Mouse (Mus musculus) right cerebral cortex, postnatal 14 days (tissue): Measurements from ENCODE around the gene Lims1.

Source experiments
- DNase-seq: peaks from one replicate; pipeline ENCODE4 v3.0.0; 2022

Lims1 gene

DNA sequence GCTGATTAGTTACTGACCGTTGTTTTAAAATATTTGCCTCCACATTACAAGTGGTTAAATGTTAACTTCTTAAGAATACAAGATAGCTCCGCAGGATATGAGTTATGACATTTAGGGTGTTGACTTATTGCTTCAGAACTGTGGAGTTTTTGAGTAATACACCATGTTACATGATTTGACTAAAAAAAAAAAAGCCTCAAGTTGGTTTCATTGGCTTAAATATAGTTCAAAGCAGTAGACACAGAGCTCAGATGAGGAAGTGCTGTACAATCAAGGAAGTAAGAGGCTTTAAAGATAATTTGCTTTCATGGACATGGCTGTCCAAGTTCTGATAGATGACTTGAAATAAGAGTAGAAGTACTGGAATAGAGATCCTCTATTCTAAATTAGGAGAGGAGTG lies 28.4 kb downstream of the Lims1 start:
- no peak for DNase-seq

DNA sequence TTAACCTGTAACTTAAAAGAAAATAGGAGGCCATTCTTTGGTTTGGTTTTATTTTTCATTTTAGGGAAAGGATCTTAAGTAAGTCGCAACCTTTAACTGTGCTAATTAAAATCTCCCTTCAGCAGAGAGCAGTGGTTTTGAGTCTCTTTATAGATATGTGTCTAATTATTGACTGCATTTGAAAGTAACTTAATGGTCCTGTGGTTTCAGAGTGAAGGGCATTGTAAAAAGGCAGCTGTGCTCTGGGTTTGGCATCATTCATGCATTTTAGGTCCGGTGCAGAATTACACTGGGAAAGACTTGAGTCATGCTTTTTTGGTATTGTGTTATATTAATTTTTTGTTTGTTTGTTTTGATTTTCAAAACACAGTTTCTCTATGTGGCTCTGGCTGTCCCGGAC lies 29.1 kb downstream of the Lims1 start:
- no peak for DNase-seq

DNA sequence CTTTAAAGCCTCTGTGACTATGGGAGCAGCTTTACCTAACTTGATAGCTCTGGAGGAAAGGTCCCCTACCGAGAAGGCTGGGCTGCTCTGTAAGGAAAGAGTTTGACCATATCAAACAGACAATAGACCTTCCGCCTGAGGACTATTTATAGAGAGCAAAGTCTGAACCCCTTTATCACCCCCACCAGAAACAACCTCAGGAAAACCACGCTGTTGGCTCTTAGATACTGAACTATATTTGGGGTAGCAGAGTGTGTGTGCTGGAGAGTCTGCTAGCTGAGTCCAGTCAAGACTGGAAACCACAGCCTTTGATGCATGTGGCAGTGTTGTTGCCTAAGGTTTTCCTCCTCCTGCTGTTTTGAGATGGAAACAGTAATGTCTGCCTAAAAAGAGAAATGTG lies 31.3 kb downstream of the Lims1 start:
- DNase-seq: no peak

DNA sequence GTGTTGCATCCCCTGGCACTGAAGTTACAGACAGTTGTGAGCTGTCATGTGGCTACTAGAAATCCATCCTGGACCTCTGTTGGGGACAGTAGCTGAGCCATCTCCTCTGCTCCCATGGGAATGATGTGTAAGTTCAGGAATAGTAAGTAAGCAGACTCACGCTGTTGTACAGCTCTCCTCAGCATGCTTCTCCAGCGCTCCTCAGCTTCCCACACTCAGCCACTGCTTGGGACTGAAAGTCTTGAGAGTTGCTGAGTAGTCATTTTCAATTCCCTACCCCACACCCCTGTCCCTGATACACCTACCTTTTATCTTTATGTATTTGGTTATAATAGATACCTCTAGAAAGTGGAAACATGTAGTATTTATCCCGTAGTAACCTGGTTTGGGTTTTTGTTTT lies 33.2 kb downstream of the Lims1 start:
- DNase-seq: no peak

DNA sequence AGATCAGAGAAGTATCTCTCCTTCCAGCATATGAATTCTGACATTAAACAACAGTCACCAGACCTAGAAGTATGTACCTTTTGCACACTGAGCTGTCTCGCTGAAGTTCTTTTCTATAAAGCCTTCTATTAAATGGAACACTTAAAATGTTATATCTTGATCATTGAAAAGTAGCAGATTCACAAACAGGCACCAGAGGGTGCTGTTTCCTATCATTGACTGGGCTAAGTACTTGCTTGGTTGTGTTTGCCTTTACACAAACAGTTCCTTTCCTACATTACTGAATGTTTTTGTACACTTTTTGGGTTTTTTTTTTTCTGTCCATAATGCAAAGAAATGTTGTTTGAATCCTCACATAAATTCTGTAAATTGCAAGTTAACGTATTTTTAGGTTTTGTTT lies 35.9 kb downstream of the Lims1 start:
- peak; percentile 19 for DNase-seq

DNA sequence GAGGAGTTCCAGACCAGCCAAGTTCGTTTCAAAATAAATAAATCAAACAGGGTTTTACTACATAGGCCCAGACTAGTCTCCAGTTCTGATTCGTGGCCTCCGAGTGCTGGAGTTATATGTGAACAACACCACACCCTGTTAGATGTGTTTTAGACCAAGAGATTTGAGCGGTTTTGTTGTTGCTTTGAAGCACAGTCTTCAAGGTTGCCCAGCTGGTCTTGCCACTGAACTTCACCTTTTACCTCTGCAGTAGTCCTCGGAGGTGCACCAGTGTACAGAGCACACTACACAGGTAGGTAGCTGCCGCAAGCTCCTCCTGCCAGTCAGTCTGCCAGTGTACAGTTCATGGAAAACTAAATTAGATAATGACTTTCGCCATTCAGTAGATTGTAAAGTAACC lies 36.7 kb downstream of the Lims1 start:
- DNase-seq: no peak

DNA sequence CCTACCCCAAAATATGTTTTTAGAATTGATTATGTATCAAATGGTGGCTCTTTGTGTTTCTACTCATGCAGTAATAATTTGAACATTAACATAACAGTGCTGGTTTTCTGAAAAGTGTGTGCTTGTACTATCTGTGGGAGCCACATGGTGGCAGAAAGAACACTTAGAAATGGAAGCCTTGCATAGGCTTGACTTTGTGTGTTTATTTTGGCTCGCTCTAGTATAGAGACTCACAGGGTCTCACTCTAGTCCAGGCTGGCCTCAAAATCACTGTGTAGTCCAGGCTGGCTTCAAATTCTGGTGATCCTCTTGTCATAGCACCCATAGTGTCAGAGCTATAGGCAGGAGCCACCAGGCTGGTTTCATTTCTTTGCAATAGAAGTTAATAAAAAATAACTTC lies 39.5 kb downstream of the Lims1 start:
- no peak for DNase-seq

DNA sequence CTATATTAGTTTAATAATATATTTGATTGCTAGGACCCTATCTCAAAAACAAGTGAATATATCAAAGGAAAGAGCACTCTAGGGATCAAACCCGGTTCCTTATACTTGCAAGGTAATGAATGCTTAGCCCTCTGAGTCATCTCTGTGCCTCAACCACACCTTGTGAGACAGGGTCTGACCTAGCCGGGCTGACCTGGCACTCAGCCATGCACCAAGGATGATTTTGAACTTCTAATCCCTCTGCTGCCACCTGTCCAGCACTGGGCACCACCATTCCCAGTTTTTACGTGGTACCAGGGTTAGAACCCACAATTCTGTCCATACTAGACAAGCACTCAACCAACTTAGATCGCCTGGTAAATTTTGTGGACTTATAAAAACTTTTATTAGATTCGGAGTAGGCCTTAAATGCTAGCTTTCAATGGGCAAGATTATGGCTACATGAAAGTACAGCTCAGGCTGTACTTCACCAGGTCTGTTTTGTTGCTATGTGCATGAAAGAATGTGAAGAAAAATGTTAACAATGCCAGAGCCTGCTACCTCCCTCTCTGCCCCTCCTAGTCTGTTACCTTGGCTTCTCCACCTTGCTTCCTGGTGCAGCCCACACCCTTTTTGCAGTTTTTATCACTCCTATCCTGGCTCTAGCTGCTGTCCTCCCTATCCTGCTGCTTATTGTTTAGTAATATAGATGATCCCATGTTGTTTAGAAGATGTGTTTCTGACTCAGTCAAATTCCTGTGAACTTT lies 41.7 kb downstream of the Lims1 start:
- no peak for DNase-seq

DNA sequence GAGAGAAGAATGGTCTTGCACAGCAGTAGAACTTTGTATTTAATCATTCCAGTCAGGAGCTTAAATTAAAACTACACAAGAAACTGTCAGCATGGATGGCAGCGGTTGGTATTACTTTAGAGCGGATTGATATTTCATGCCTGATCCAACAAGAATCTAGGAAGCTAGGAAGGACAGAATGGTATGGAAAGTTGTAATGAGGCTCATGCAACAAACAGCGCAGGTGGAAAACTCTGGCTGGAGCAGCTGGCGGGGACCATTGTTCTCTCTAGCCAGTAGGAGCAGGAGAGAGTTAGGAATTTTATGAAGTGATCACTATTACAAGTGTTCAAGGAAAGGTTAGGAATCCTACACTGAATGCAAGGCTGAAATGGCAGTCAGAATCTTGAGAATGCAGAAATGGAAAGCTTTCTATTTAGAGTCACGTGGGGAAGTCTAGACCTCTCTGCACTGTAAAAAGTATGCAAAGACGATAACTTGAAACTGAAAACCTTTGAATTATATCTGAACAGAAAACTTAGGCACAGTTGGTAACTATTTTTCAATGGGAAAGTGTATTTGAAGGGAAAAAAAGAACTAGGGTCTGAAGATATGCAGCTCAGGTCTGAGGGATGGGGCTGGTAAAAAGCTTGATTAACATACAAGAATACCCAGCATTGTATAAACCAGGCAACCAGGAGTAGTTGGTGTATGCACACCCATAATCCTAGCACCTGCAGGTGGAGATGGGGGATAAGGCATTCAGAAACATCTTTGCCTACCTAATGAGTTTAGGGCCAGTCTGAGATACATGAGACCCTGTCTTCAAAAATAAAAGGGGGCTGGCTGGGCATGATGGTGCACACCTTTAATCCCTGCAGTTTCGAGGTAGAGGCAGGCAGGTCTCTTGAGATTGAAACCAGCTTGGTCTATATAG lies 45.8 kb downstream of the Lims1 start:
- DNase-seq: no peak

DNA sequence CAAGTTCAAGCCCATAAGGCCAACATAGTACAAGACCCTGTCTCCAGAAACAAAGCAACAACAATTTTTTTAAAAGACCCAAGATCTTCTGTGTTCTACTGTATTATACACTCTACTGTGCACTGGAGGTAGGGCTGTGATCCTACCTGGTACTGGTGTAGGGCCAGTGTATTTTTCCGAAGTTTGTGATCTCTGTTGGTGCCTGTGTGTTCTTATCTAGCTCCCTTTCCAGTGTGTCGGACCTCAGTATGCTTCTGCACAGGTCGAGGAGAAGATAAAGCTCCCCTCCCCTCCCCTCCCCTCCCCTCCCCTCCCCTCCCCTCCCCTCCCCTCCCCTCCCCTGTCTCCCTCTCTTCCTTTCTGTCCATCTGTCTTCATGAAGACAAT lies 46.4 kb downstream of the Lims1 start:
- no peak for DNase-seq

DNA sequence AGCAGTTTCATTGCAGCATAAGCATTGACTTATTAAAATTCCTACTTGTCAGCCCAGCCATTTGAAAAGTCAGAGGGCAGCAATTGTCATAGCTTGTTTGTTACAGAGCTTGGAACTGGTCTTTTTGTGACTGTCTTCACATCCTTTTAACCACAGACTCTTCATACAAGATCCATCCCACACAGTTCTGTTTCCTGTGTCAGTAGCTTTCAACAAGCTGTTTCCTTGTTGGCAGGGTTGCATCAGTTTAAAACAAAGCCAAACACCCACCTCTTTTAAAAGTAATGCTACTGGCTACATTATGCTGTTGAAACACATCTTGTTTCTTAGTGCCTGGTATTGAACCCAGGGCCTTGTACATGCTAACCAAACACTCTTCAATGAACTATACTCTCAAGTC lies 46.9 kb downstream of the Lims1 start:
- DNase-seq: no peak

DNA sequence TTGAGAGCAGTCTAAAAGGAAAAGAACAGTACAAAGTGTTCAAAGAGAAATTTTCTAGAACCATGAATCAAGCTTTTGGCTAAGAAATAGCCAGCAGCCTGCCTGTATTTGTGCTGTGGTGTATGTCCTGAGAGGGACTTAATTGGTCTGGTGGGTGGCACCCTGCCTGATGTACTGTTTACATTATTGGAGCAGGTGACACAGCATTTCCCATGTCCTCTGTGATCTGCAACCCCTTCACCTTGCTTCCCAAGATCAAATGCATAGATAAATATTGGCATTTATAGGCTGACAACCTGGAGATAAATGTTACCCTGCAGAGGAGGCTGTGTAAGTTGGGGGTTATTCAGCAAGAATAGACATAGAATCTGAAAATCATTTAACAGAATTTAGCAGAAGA lies 47.3 kb downstream of the Lims1 start:
- DNase-seq: no peak

DNA sequence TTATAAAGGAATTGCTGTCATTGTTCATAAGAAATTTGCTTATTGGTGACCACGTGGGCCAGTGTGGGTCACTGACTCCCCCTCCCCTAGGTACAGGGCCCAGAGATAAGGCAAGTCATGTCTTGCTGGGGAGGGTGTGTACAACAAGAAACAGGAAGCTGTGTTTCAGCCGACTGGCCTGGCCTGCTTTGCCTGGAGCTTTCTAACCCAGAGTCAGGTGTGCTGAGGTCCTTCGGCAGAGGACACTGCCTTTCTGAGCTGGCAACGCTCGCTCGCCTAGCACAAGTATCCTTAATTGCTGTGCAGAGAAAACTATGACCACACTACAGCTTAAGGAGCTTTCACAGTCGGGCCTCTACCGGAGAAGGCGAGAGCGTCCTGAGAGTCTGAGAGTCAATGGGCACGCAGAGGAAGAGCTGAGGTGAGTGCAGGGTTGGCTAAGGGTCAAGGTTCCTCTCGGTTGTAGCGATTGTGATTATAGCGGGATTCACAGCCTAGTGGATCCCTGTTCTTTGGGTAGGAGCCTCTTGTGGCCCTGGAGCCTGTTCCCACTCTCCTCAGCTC lies 48.1 kb downstream of the Lims1 start:
- no peak for DNase-seq

DNA sequence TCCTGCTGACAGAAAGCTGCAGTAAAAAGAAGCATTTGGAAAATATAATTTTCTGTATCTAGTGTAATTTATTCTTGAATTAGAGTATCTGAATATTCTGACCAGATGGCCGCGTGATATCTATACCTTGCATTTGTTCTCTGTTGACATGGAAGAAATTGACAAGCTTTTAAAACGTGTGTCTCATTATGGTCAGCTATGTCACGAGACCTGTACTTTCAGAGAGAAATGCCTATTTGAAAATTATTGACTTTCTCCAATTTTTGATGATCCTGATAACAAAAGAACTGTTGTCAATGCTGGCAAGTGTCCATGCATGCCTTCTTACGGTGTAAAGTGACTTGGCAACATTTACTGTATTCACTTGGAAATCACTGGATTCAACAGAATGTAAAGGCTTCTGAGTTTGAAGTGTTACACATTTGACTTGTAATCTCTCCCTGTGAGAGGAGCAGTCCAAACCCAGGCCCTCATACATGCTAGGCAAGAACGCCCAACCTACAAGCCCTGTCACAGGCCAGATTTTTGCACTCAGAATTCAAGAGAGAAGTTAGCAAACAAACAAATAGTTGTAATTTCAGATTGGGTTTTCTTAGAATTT lies 49.3 kb downstream of the Lims1 start:
- no peak for DNase-seq

DNA sequence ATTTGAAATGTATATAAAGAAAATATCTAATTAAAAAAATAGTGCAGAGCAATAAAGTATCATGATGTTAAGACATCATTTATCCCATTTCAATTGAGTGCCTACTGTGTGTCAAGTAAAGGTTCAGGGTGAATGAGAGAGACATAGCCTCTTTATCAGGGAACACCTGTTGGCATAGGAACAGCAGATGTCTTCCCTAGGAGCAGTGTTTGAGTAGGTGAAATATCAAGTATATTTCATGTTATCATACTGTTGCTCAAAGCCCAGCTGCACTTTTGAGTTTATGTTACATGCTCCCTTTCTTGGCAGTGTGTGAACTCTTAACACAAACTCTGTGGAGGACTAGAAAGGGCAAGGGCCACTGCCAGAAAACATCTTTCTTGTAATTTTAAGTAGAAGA lies 50.6 kb downstream of the Lims1 start:
- no peak for DNase-seq

DNA sequence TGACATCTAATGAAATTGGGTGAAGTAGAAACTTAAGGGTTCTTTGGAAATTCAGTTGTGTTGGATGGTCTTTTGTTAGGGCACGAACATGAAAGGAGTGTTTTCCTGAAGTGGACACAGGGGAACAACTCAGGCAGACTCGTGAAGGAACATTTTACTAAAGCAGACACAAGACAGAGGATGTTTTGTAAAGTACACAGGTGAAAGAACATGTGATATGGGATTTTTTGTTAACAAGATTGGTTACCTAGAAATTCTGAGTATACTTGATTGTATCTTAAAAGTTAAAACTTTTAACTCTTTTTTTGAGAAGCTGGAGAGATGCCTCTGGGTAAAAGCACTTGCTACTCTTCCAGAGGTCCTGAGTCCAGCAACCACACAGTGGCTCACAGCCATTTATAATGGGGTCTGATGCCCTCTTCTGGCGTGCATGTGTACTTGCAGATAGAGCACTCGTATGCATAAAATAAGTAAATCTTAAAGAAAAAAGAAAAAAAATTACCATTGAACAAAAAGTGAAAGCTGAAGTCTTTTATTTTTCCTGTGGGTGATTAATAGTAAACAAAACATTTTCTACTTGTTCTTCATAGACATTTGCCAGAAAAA lies 54.4 kb downstream of the Lims1 start:
- peak; percentile 35 for DNase-seq

DNA sequence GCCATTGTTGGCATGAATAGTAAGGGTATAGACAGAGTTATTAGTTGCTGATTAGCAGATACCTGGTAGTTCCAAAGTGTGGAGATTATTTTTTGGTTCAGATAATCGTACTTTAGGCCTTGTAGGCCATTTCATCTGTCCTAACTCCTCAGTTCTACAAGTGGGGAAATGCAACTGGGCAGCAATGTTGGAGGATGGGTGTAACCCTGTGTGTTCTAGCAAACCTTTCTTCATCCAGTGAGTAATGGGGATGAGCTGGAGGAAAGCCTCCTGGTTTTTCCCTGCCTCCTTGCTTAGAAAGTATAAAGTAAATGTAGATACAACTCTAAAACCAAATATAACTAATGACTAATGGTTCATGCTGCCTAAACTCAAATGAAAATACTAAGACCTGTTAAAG lies 55.1 kb downstream of the Lims1 start:
- no peak for DNase-seq

DNA sequence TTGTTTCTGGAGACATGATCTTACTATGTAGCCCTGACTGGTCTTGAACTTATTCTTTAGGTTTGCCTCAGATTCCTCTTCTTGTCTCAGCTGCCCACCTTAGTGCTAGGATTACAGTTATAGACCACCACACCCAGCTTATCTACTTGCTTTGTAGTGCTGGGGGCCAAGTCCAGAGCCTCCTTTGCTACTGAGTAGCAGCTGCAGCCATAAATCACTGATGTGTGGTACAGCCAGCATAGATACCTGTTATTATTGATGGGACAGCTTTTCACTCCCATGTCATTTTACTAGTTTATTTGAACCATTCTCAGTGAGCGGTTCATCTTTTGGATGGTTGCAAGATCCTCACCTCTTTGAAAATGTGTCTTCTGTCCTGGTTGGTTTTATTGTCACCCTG lies 56.4 kb downstream of the Lims1 start:
- DNase-seq: no peak

DNA sequence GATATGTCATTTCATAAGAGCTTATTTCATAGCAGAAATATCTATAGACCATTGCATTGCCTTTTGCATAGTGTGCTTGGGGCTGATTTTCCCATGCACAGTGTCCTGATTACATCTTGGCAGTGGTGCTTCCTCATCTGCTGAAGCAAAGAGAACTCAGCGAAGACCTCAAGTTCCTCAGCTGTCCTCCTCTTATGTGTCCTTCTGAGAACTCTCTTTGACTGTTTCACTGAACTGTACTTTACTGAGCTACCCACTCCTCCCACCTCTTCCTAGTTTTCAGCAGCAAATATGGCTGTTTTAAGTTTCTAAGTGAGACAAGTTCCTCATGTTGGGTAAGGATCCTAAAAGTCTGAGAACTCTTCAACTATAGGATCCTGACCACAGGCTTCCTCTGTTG lies 58.6 kb downstream of the Lims1 start:
- DNase-seq: no peak

DNA sequence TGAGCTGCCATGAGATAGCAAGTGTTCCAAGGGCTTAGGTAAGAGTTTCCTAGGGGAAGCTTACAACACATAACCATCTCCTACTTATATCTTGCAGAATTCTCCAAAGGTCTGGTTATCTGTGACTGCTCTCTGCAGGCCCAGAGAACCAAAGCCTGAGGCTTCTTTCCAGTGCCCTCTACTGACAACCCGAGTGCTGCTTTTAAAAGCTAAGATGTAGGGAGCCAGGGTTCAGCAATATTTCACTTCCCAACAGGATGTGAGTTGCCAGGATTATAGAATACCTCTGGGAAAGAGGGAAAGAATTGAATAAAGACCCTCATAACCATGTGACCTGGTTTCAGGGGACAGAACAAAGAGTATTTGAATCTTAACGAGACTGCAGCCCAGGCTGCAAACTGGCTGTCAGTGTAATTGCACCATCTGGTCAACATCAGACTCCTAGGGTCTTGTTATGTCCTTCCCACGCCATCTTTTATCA lies 59.4 kb downstream of the Lims1 start:
- DNase-seq: no peak

DNA sequence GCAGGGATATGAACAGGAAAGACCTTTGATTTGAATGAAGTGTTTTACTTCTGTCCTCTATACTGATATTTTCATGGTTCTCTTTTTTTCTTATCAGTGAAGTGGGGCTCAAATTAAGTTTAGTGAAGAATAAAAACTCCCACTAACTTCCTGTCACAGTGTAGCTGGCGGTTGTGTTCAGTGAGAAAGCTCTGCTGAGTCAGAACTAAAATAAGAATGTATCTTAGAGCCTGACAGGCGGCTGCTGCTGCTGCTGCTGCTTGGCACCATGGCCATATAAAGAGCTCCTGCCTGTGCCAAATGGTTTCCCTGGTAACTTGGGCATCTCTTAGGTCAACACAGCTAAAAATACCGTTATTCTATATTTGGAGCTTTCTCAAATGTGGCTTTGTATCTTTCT lies 60.0 kb downstream of the Lims1 start:
- peak; percentile 43 for DNase-seq

DNA sequence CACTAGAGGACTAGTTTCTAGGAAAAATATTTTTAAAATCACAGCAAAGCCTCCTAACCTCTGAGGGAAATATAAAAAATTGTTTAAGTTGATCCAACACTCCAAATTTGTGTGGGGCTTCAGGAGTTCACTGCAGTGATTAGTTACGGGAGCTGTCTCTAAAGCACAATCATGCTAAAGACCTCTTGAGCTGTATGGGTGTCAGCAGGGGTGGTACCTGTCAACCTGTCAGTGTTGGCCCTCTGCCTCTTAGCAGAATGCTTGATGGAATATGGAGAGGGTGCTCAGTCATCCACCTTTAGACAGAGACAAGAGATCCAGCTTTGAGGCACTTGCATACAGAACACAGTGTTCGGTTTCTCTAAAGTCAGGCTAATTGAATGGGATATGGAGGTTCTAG lies 60.5 kb downstream of the Lims1 start:
- no peak for DNase-seq

DNA sequence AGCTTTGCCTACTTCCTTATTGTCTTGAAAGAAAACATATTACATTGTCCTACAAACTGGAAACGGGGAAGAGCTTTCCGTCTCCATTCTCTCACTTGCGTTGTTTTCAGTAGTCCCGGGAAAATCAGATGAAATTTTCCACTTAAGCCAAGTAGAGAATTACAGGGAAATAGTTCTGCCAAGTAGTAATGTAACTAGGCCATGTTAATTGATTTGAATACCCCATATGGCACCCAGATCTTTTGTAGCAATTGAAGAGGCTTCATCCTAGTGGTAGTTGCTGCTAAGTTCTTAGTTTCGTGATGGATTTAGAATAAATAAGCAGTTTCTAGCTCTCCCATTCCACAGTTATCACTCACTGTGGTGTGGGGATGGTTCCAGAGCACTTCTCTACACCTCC lies 62.4 kb downstream of the Lims1 start:
- DNase-seq: no peak
